Mouse (Mus musculus) forebrain, embryonic 14.5 days (tissue): ENCODE data around the gene Lipk. TPM values are rescaled to one million over a fixed set of nuclear protein-coding genes. Genes with fewer than 3 reads are reported as not detected.
A peak's percentile ranks its signal among the peaks of the same experiment; 100 is the strongest.

Source experiments
- ATAC-seq: fragments of 200-750 bp; cut with Nextera tagmentation; 2 replicates; pipeline ENCODE4 v1.8.0; 2017; ENCODE audit warnings: mild to moderate bottlenecking, moderate library complexity
- DNase-seq: peaks from one replicate; pipeline ENCODE4 v3.0.0-alpha.2; 2015; ENCODE audit warnings: low spot score
- H3K27ac ChIP-seq: fragments of 300-500 bp; sonication (generic); 2 replicates; pipeline ENCODE4 v1.5.1; 2014; ENCODE audit warnings: low read depth, mild to moderate bottlenecking, control low read depth, low read length, moderate library complexity
- H3K27me3 ChIP-seq: fragments of 300-500 bp; sonication (generic); replicated peaks from 2 replicates; pipeline ENCODE4 v1.6.1; 2014; ENCODE audit warnings: low read length, control low read depth, mixed read lengths; ENCODE audit not compliant: control insufficient read depth, insufficient read depth
- H3K36me3 ChIP-seq: fragments of 300-500 bp; sonication (generic); 2 replicates; pipeline ENCODE4 v1.6.1; 2014; ENCODE audit warnings: low read length, control low read depth; ENCODE audit not compliant: control insufficient read depth, insufficient read depth
- H3K4me1 ChIP-seq: fragments of 300-500 bp; sonication (generic); 2 replicates; pipeline ENCODE4 v1.6.1; 2014; ENCODE audit warnings: antibody characterized with exemption, low read length, control low read depth; ENCODE audit not compliant: control insufficient read depth, insufficient read depth
- H3K4me2 ChIP-seq: fragments of 300-500 bp; sonication (generic); 2 replicates; pipeline ENCODE4 v1.6.1; 2014; ENCODE audit warnings: mild to moderate bottlenecking, control low read depth, low read length
- H3K4me3 ChIP-seq: fragments of 300-500 bp; sonication (generic); 2 replicates; pipeline ENCODE4 v1.5.1; 2014; ENCODE audit warnings: low read depth, low read length, control low read depth
- H3K9ac ChIP-seq: fragments of 300-500 bp; sonication (generic); 2 replicates; pipeline ENCODE4 v1.6.1; 2014; ENCODE audit warnings: mild to moderate bottlenecking, low read length, control low read depth, moderate library complexity
- H3K9me3 ChIP-seq: fragments of 300-500 bp; sonication (generic); replicated peaks from 2 replicates; pipeline ENCODE4 v1.6.1; 2016; ENCODE audit warnings: low read length, control low read depth, mixed read lengths; ENCODE audit not compliant: control insufficient read depth
- WGBS: fragments of 180-500 bp; shearing (Covaris S2); extraction: QIAGEN DNeasy Blood & Tissue Kit; methylation state at CpG from one replicate; pipeline ENCODE4 v1.1.7; 2014; 5-methylcytosine and 5-hydroxymethylcytosine counted together
- polyA plus RNA-seq: library from polyadenylated mRNA; unstranded; fragments of >200 nt; fragmentation: Nextera tagmentation; extraction: Ambion mirVana; gene quantifications from 2 replicates; pipeline ENCODE4 v1.2.1, GENCODE M21; 2014

Lipk gene
- not detected in 2 replicates for polyA plus RNA-seq

DNA sequence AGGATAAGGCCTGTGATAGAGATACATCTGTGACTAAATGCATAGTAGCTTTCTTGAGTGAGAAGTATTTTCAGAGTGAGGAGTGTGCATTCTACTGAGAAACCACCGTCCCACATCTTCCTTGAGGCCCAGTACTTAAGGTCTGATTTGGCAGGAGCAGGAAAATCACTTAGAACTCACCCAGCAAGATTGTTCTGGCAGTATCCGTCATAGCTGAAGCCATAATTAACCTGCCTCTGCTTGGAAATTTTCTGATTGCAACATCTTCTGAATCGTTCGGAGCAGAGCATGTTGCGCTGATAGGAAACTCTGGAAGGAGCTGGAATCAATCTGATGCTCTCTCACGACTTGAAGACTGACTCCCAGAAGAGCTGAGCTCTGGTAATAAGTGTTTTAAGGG, at the start of gene Lipk:
Gene Lipk, plus strand, starts transcription at position 289 of the 400 bp plus-strand sequence.
- no peak within 1 kb of the TSS for H3K27ac ChIP-seq
- no peaks in the 10 kb centered on the region for H3K36me3 ChIP-seq
- no peak for ATAC-seq
- DNase-seq, result no peak
- no peak within 1 kb of the TSS for H3K4me3 ChIP-seq
- WGBS, result 84% methylated on average over 6 of the region's 6 CpGs
- no peak within 1 kb of the TSS for H3K9ac ChIP-seq
- no peaks in the 10 kb centered on the region for H3K4me1 ChIP-seq
- H3K9me3 ChIP-seq, result no peaks in the 10 kb centered on the region
- no peak within 1 kb of the TSS for H3K4me2 ChIP-seq
- no peaks in the 10 kb centered on the region for H3K27me3 ChIP-seq

DNA sequence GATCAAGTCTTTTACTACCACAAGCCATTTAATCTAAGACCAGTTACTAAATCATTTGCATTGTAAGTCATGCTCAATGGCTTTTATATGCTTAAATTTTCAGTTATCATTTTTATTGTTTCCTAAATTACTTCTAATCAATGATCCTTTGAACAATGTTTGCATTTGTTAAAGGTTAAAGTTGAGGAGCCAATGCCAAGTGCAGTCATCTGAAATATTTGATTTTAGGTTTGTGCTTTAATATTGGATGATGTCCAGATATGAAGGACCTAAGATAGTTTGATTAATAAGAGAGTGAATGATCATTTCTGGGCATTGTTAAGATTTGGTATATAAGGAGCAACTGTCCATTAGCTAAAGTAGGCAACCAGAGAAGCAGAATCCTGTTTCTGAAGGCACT, 47.2 kb upstream of the Lipk start, which contains the start of gene Lipf:
Gene Lipf, plus strand, starts transcription at position 301 of the 400 bp plus-strand sequence.
- Histone ChIP-seq H3K27ac (no peak within 1 kb of the TSS), H3K9ac (no peak within 1 kb of the TSS), H3K4me3 (no peak within 1 kb of the TSS), H3K27me3 (no peaks in the 10 kb centered on the region), H3K4me2 (no peak within 1 kb of the TSS), H3K9me3 (no peaks in the 10 kb centered on the region), H3K4me1 (no peaks in the 10 kb centered on the region), H3K36me3 (no peaks in the 10 kb centered on the region)
- ATAC-seq, result no peak
- DNase-seq, result no peak

GRCm38 (mm10) chr19:33979007-33979406, 29.1 kb upstream of the Lipk start:
- DNase-seq, result peak; percentile 44
- H3K27me3 ChIP-seq, result no peaks in the 10 kb centered on the region
- no peak overlapping the region for H3K9ac ChIP-seq
- H3K9me3 ChIP-seq, result no peaks in the 10 kb centered on the region
- H3K27ac ChIP-seq, result no peak overlapping the region
- ATAC-seq, result no peak
- 48% methylated on average over 3 of the region's 3 CpGs for WGBS
- H3K36me3 ChIP-seq, result no peaks in the 10 kb centered on the region
- H3K4me1 ChIP-seq, result no peaks in the 10 kb centered on the region
- H3K4me2 ChIP-seq, result no peak overlapping the region
- no peak overlapping the region for H3K4me3 ChIP-seq

GRCm38 (mm10) chr19:33983043-33983442, 25.0 kb upstream of the Lipk start:
- no peak overlapping the region for H3K4me2 ChIP-seq
- no peaks in the 10 kb centered on the region for H3K36me3 ChIP-seq
- no peak overlapping the region for H3K27ac ChIP-seq
- 91% methylated on average over 3 of the region's 3 CpGs for WGBS
- no peak overlapping the region for H3K4me3 ChIP-seq
- H3K4me1 ChIP-seq, result no peaks in the 10 kb centered on the region
- no peak overlapping the region for H3K9ac ChIP-seq
- no peaks in the 10 kb centered on the region for H3K27me3 ChIP-seq
- no peak for ATAC-seq
- DNase-seq, result no peak
- H3K9me3 ChIP-seq, result no peaks in the 10 kb centered on the region

DNA sequence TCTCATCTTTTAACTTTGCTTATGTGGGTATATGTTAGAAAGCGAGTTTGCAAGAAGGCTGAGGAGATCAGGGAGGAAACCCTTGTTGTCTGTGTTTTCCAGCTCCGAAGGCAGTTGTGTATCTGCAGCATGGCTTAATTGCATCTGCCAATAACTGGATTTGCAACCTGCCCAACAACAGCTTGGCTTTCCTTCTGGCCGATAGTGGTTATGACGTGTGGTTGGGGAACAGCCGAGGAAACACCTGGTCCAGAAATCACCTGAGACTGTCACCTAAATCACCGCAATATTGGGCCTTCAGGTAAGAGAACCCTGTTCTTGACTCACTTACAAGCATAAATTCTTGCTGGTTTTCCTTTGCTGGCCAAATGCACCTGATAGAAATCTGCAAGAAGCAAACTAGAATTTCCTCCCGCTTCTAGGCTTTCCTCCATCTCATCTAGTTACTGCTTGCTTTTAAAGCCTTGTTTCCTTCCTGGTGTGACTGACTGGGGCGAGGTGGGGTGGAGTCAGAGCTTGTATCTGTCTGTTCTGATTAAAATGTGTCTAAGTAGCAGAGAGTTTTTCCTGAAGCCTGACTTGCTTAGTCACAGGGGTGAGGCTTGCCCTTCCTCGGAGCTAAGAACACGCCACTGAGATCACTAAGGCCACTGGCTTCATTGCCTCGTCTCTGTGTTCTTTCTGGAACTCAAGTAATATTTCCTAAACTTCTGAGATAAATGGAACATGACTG, 13.5 kb downstream of the Lipk start:
- DNase-seq (no peak), ATAC-seq (no peak)
- H3K36me3 ChIP-seq, result no peaks in the 10 kb centered on the region
- no peak overlapping the region for H3K27ac ChIP-seq
- no peaks in the 10 kb centered on the region for H3K4me1 ChIP-seq
- WGBS, result 88% methylated on average over 11 of the region's 11 CpGs
- no peaks in the 10 kb centered on the region for H3K9me3 ChIP-seq
- H3K4me2 ChIP-seq, result no peak overlapping the region
- H3K4me3 ChIP-seq, result no peak overlapping the region
- H3K9ac ChIP-seq, result no peak overlapping the region
- no peaks in the 10 kb centered on the region for H3K27me3 ChIP-seq

DNA sequence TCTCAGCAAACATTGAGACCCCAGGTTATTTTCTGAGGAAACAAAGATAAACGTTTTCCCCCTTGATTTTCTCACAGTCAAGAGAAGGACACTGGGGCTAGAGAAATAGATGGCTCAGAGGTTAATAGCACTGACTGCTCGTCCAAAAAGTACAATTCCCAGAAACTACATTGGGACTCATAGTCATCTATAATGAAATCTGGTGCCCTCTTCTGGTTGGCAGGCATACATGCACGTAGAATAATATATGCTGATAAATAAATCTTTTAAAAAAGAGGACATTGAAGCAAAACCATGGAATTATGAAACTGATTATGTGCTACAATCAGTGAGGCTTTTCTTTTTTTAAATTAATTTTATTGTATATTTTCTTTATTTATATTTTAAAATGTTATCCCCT, 14.7 kb downstream of the Lipk start:
- no peaks in the 10 kb centered on the region for H3K9me3 ChIP-seq
- ATAC-seq (no peak), DNase-seq (peak; percentile 60)
- H3K4me3 ChIP-seq, result no peak overlapping the region
- no peak overlapping the region for H3K9ac ChIP-seq
- no peaks in the 10 kb centered on the region for H3K4me1 ChIP-seq
- no peak overlapping the region for H3K27ac ChIP-seq
- 51% methylated on average over 3 of the region's 3 CpGs for WGBS
- no peaks in the 10 kb centered on the region for H3K36me3 ChIP-seq
- no peak overlapping the region for H3K4me2 ChIP-seq
- H3K27me3 ChIP-seq, result no peaks in the 10 kb centered on the region

- DNase-seq (no peak), ATAC-seq (no peak)
- Histone ChIP-seq H3K4me2 (no peak overlapping the region), H3K27me3 (no peaks in the 10 kb centered on the region), H3K9me3 (no peaks in the 10 kb centered on the region), H3K27ac (no peak overlapping the region), H3K9ac (no peak overlapping the region), H3K4me1 (no peaks in the 10 kb centered on the region), H3K4me3 (no peak overlapping the region), H3K36me3 (no peaks in the 10 kb centered on the region)
- 87% methylated on average over 1 of the region's 1 CpGs for WGBS
Measured at GRCm38 (mm10) chr19:34039731-34040130, 31.6 kb downstream of the Lipk start.

GRCm38 (mm10) chr19:34043008-34043407, 34.9 kb downstream of the Lipk start:
- H3K4me1 ChIP-seq, result no peaks in the 10 kb centered on the region
- no peak overlapping the region for H3K4me2 ChIP-seq
- no peak overlapping the region for H3K9ac ChIP-seq
- WGBS, result 62% methylated on average over 6 of the region's 6 CpGs
- H3K4me3 ChIP-seq, result no peak overlapping the region
- no peak overlapping the region for H3K27ac ChIP-seq
- H3K27me3 ChIP-seq, result no peaks in the 10 kb centered on the region
- H3K9me3 ChIP-seq, result no peaks in the 10 kb centered on the region
- no peaks in the 10 kb centered on the region for H3K36me3 ChIP-seq
- DNase-seq, result no peak
- no peak for ATAC-seq

DNA sequence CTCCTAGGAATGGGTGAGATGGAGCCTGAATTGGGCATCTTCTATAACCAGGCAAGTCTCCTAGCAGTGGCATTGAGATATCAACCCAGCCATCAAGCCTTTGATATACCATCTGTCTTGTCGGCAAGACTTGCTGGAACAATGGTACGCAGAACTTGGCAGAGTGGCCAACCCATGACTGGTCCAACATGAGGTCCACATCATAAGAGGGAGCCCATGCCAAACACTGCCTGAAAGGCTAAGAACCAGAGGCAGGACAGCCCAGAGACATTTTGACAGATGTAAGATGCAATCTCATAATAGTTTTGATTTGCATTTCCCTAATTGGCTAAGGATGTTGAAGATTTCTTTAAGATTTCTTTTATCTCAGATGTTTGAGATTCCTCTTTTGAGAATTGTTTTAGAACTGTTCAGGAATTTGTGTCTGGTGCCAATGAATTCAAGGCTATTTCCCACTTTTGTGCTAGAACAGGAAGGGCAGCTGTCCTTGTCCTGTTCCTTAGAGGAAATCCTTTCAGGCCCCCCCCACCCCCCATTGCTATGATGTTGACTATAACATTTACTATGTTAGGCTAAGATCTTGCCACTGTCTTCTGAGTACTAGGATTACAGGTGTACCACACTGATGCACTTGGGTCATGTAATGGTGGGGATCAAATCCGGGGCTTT, 41.4 kb downstream of the Lipk start:
- Histone ChIP-seq H3K4me1 (no peaks in the 10 kb centered on the region), H3K36me3 (no peaks in the 10 kb centered on the region), H3K9ac (no peak overlapping the region), H3K4me3 (no peak overlapping the region), H3K27me3 (no peaks in the 10 kb centered on the region), H3K27ac (no peak overlapping the region), H3K4me2 (no peak overlapping the region), H3K9me3 (no peaks in the 10 kb centered on the region)
- 93% methylated on average over 3 of the region's 3 CpGs for WGBS
- DNase-seq (no peak), ATAC-seq (no peak)
